ENCODE assay signal across 16 mouse cellular contexts in genomic region chr17:54350881-54351280, GRCm38 (mm10). TPM values are rescaled to one million over a fixed set of nuclear protein-coding genes. Genes with fewer than 3 reads are reported as not detected.
DNase-seq lines count a peak whose midpoint lies in the region; ATAC-seq and TF ChIP-seq lines count a peak whose summit lies in the region.
"Had no signal": no experiment of that assay in that cellular context is flagged by ENCODE, and none has a peak within 500 bp of the region (broad histone marks: within the 10 kb centered on the region; RNA-seq: fewer than 3 reads in every experiment).

No protein-coding gene starts in this region.

- H3K36me3 ChIP-seq in forebrain, postnatal 0 days (ENCODE audit: insufficient read depth): no peaks in the 10 kb centered on the region
- no peaks in the 10 kb centered on the region for H3K36me3 ChIP-seq in forebrain, embryonic 10.5 days (replicated peaks)
- H3K36me3 ChIP-seq in lung, embryonic 14.5 days (ENCODE audit: insufficient read depth): no peaks in the 10 kb centered on the region
- H3K36me3 ChIP-seq in stomach, postnatal 0 days (ENCODE audit: control insufficient read depth, insufficient read depth, low read length): no peaks in the 10 kb centered on the region
- H3K36me3 ChIP-seq: embryonic facial prominence, embryonic 13.5 days; liver, embryonic 13.5 days had no signal

- 47% methylated on average over 2 of the region's 2 CpGs for WGBS in forebrain, postnatal 0 days
- 52% methylated on average over 2 of the region's 2 CpGs for WGBS in forebrain, embryonic 10.5 days
- WGBS in lung, embryonic 14.5 days: 41% methylated on average over 2 of the region's 2 CpGs
- 44% methylated on average over 2 of the region's 2 CpGs for WGBS in stomach, postnatal 0 days

- TF ChIP-seq EP300 in stomach, postnatal 0 days (optimal IDR thresholded peaks at IDR 0.05): no peak

- H3K9ac ChIP-seq in forebrain, postnatal 0 days: no peak overlapping the region
- H3K9ac ChIP-seq in lung, embryonic 14.5 days: no peak overlapping the region
- H3K9ac ChIP-seq in stomach, postnatal 0 days (ENCODE audit: low read length): no peak overlapping the region
- H3K9ac ChIP-seq: embryonic facial prominence, embryonic 13.5 days; liver, embryonic 13.5 days had no signal

- H3K27me3 ChIP-seq in forebrain, postnatal 0 days (ENCODE audit: insufficient read depth, low read length): no peaks in the 10 kb centered on the region
- no peaks in the 10 kb centered on the region for H3K27me3 ChIP-seq in forebrain, embryonic 10.5 days (ENCODE audit: poor library complexity, severe bottlenecking)
- no peaks in the 10 kb centered on the region for H3K27me3 ChIP-seq in lung, embryonic 14.5 days (ENCODE audit: insufficient read depth, low read length)
- H3K27me3 ChIP-seq in stomach, postnatal 0 days (ENCODE audit: control insufficient read depth, insufficient read depth, low read length): no peaks in the 10 kb centered on the region
- H3K27me3 ChIP-seq: embryonic facial prominence, embryonic 13.5 days; liver, embryonic 13.5 days had no signal

- H3K9me3 ChIP-seq in forebrain, postnatal 0 days (ENCODE audit: low read length): no peaks in the 10 kb centered on the region
- H3K9me3 ChIP-seq in forebrain, embryonic 10.5 days: no peaks in the 10 kb centered on the region
- no peaks in the 10 kb centered on the region for H3K9me3 ChIP-seq in lung, embryonic 14.5 days (ENCODE audit: low read depth, low read length)
- no peaks in the 10 kb centered on the region for H3K9me3 ChIP-seq in stomach, postnatal 0 days (ENCODE audit: control insufficient read depth, low read length)
- H3K9me3 ChIP-seq: embryonic facial prominence, embryonic 13.5 days; liver, embryonic 13.5 days had no signal

- no peak overlapping the region for H3K27ac ChIP-seq in forebrain, postnatal 0 days (ENCODE audit: low read depth, low read length)
- H3K27ac ChIP-seq in forebrain, embryonic 10.5 days: no peak overlapping the region
- no peak overlapping the region for H3K27ac ChIP-seq in lung, embryonic 14.5 days (ENCODE audit: low read depth)
- H3K27ac ChIP-seq in stomach, postnatal 0 days (replicated peaks): no peak overlapping the region
- H3K27ac ChIP-seq: embryonic facial prominence, embryonic 13.5 days; heart, adult 2 months; liver, embryonic 13.5 days had no signal

- no peaks in the 10 kb centered on the region for H3K4me1 ChIP-seq in forebrain, postnatal 0 days (ENCODE audit: insufficient read depth)
- H3K4me1 ChIP-seq in forebrain, embryonic 10.5 days: no peaks in the 10 kb centered on the region
- no peaks in the 10 kb centered on the region for H3K4me1 ChIP-seq in lung, embryonic 14.5 days (ENCODE audit: insufficient read depth)
- no peaks in the 10 kb centered on the region for H3K4me1 ChIP-seq in stomach, postnatal 0 days (replicated peaks; ENCODE audit: control insufficient read depth, insufficient read depth)
- H3K4me1 ChIP-seq: embryonic facial prominence, embryonic 13.5 days; liver, embryonic 13.5 days had no signal

- peak; percentile 76 for ATAC-seq in forebrain, postnatal 0 days
- ATAC-seq in lung, embryonic 14.5 days (ENCODE audit: insufficient read depth): no peak
- no peak for ATAC-seq in stomach, postnatal 0 days (ENCODE audit: low FRiP score, low TSS enrichment)
- ATAC-seq: CD4-positive, CD25-positive, alpha-beta regulatory T cell, adult 4 months had no signal

- peak; percentile 59 for DNase-seq in forebrain, postnatal 0 days
- DNase-seq in forebrain, embryonic 10.5 days (ENCODE audit: extremely low spot score, low spot score): no peak
- peak; percentile 25 for DNase-seq in lung, embryonic 14.5 days
- DNase-seq in lung, postnatal 25 days (ENCODE audit: low spot score): no peak
- peak; percentile 32 for DNase-seq in adipocyte (ENCODE audit: low spot score)
- no peak for DNase-seq in stomach, postnatal 0 days (ENCODE audit: low spot score)
- DNase-seq in ovary, postnatal 36 days (ENCODE audit: low spot score): no peak
- no peak for DNase-seq in left cerebral cortex, adult 9 months (ENCODE audit: low spot score in 2 of 2)
- DNase-seq: adrenal gland, postnatal 36 days; cerebellum, adult 11-12 months; heart, adult 2 months; kidney, postnatal 25 days; liver, embryonic 13.5 days; thymus, postnatal 14 days had no signal

- H3K4me3 ChIP-seq in forebrain, postnatal 0 days (ENCODE audit: low read depth, low read length): no peak overlapping the region
- no peak overlapping the region for H3K4me3 ChIP-seq in forebrain, embryonic 10.5 days
- H3K4me3 ChIP-seq in lung, embryonic 14.5 days (ENCODE audit: low read depth, low read length): no peak overlapping the region
- no peak overlapping the region for H3K4me3 ChIP-seq in stomach, postnatal 0 days (ENCODE audit: low read depth, low read length)
- H3K4me3 ChIP-seq: embryonic facial prominence, embryonic 13.5 days; heart, adult 2 months; liver, embryonic 13.5 days had no signal

- no peak overlapping the region for H3K4me2 ChIP-seq in forebrain, postnatal 0 days (ENCODE audit: low read depth)
- no peak overlapping the region for H3K4me2 ChIP-seq in lung, embryonic 14.5 days
- no peak overlapping the region for H3K4me2 ChIP-seq in stomach, postnatal 0 days (replicated peaks; ENCODE audit: low read depth)
- H3K4me2 ChIP-seq: embryonic facial prominence, embryonic 13.5 days; liver, embryonic 13.5 days had no signal

- TF ChIP-seq CTCF in forebrain, postnatal 0 days (IDR thresholded peaks at IDR 0.05; ENCODE audit: low read depth): peak; percentile 72
- peak; percentile 25 for TF ChIP-seq CTCF in lung, embryonic 14.5 days (IDR thresholded peaks at IDR 0.05; ENCODE audit: low read depth)
- peak; percentile 65 for TF ChIP-seq CTCF in stomach, postnatal 0 days (IDR thresholded peaks at IDR 0.05; ENCODE audit: low read depth)

RNA-seq across cellular contexts. Expression of gene Slc5a7, which starts 52.0 kb away (rescaled TPM):
- 2.6 and 3.7 TPM in 2 replicates for total RNA-seq in forebrain, postnatal 0 days (2014; rRNA removed)
- polyA plus RNA-seq in forebrain, postnatal 0 days (2015; fragmentation: Nextera tagmentation; extraction: Ambion mirVana): 1.2 and 1.9 TPM in 2 replicates
- 0.51 and 0.82 TPM in 2 replicates for polyA plus RNA-seq in forebrain, embryonic 10.5 days (2016; fragmentation: Nextera tagmentation; extraction: Ambion mirVana)
- polyA plus RNA-seq in lung, embryonic 14.5 days (2014; fragmentation: Nextera tagmentation; extraction: Ambion mirVana): 0.11 and 0.34 TPM in 2 replicates
- 1.9 and 2.3 TPM in 2 replicates for polyA plus RNA-seq in stomach, postnatal 0 days (2015; fragmentation: Nextera tagmentation; extraction: Ambion mirVana)
- polyA plus RNA-seq: CD4-positive, CD25-positive, alpha-beta regulatory T cell, adult 4 months had no signal

Comparison
In these comparisons a context has a peak if more than half of its experiments do, and no peak if none do; other contexts are left out.
1. DNase-seq: peak in forebrain, postnatal 0 days (single experiment), lung, embryonic 14.5 days (single experiment) and adipocyte (single experiment); none in forebrain, embryonic 10.5 days (single experiment), lung, postnatal 25 days (single experiment), stomach, postnatal 0 days (single experiment), ovary, postnatal 36 days (single experiment) and left cerebral cortex, adult 9 months (0 of 2).
2. Peak in every context shown above with its lines, with median percentiles within 50 percentile points of each other: CTCF ChIP-seq.